Mouse (Mus musculus): Measurements from ENCODE around the gene Hist1h3c. TPM values are rescaled to one million over a fixed set of nuclear protein-coding genes. Genes with fewer than 3 reads are reported as not detected.
"Not testable (repeated sequence)": the region's sequence is repeated elsewhere in the genome, so short reads cannot be mapped to it uniquely, and the experiment has no call there.

The Hist1h3c gene
- polyA plus RNA-seq, 1 experiment from 2014 or later, result 7.3 TPM

GRCm38 (mm10) chr13:23763586-23764323 lies 18.4 kb upstream of the Hist1h3c start, which contains the start of gene Hist1h1a:
Gene Hist1h1a, plus strand, starts transcription at chr13:23763666.
- Histone ChIP-seq H3K27ac (replicated peaks) (peak within 1 kb of the TSS; percentile 99), H3K27me3 (no peaks in the 10 kb centered on the region), H3K4me3 (replicated peaks) (peak within 1 kb of the TSS; percentile 61), H3K9ac (peak within 1 kb of the TSS; percentile 74), H3K9me3 (replicated peaks) (no peaks in the 10 kb centered on the region), H3K36me3 (replicated peaks) (no peaks in the 10 kb centered on the region), H3K4me2 (peak within 1 kb of the TSS; percentile 87), H3K4me1 (replicated peaks) (peaks cover 50% of the 10 kb centered on the region)
- 2% methylated on average over 34 of the region's 34 CpGs for WGBS (ENCODE audit: insufficient replicate concordance)
- peak; percentile 34 for ATAC-seq (ENCODE audit: insufficient read depth)

DNA sequence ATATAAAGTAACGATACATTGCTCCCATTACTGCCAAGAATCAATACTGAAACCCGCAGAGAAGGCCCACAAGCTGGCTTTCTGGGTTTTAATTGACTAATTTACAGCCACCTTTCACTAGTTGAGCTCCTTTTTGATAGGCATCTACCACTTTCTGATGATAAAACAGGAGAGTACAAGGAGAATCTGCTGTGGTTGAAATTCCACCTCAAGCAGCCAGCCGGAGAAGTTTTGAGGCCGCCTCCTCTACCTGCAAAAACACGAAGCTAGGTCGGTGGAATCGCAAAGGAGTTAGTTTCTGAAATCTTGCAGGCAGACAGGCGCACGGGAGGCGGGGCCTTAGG lies 17.8 kb upstream of the Hist1h3c start:
- Histone ChIP-seq H3K4me3 (replicated peaks) (peak overlapping the region; percentile 61), H3K27me3 (no peaks in the 10 kb centered on the region), H3K36me3 (replicated peaks) (no peaks in the 10 kb centered on the region), H3K27ac (replicated peaks) (peak overlapping the region; percentile 99), H3K9me3 (replicated peaks) (no peaks in the 10 kb centered on the region), H3K9ac (peak overlapping the region; percentile 61), H3K4me1 (replicated peaks) (peaks cover 54% of the 10 kb centered on the region), H3K4me2 (peak overlapping the region; percentile 87)
- under 1% methylated on average over 10 of the region's 10 CpGs for WGBS (ENCODE audit: insufficient replicate concordance)
- ATAC-seq (ENCODE audit: insufficient read depth), result no peak

DNA sequence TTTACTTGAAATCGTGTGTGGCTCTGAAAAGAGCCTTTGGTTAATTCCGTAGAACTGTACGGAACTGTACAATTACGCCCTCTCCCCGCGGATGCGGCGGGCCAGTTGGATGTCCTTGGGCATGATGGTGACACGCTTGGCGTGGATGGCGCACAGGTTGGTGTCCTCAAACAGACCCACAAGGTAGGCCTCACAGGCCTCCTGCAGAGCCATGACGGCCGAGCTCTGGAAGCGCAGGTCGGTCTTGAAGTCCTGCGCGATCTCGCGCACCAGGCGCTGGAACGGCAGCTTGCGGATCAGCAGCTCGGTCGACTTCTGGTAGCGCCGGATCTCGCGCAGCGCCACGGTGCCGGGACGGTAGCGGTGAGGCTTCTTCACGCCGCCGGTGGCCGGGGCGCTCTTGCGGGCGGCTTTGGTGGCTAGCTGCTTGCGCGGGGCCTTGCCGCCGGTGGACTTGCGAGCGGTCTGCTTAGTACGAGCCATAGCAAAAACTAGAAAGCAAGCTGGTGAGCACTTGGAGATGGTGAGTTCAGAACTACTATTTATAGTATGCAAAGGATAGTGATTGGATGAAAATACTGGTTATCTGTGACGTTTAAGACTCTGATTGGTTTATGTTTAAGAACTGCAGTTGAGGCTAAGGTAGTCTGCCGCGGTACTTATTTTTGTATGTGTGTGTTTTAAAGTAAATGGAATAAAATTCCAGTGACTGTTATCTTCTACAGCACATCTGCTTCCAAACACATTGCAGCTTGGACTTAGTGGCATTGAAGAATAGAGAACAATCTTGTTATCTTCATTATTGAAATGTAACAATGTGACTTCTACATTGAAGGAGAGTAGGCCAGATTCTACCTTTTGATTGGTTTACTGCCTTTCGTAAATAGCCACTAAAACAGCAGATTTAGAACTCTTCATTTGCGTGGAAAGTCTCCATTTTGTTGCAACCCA lies 16.7 kb upstream of the Hist1h3c start, which contains the start of gene Hist1h3a:
Gene Hist1h3a (minus strand): TSS at position 516 of the 951 bp plus-strand sequence.
- Histone ChIP-seq H3K4me1 (replicated peaks) (peaks cover 63% of the 10 kb centered on the region), H3K4me2 (peak within 1 kb of the TSS; percentile 87), H3K27ac (replicated peaks) (peak within 1 kb of the TSS; percentile 99), H3K4me3 (replicated peaks) (peak within 1 kb of the TSS; percentile 61), H3K9ac (peak within 1 kb of the TSS; percentile 67)
- ATAC-seq (ENCODE audit: insufficient read depth), result peak; percentile 48
- under 1% methylated on average over 33 of the region's 52 CpGs for WGBS (ENCODE audit: insufficient replicate concordance)
- not testable (repeated sequence) for H3K36me3 ChIP-seq (replicated peaks); H3K27me3 ChIP-seq; H3K9me3 ChIP-seq (replicated peaks)

DNA sequence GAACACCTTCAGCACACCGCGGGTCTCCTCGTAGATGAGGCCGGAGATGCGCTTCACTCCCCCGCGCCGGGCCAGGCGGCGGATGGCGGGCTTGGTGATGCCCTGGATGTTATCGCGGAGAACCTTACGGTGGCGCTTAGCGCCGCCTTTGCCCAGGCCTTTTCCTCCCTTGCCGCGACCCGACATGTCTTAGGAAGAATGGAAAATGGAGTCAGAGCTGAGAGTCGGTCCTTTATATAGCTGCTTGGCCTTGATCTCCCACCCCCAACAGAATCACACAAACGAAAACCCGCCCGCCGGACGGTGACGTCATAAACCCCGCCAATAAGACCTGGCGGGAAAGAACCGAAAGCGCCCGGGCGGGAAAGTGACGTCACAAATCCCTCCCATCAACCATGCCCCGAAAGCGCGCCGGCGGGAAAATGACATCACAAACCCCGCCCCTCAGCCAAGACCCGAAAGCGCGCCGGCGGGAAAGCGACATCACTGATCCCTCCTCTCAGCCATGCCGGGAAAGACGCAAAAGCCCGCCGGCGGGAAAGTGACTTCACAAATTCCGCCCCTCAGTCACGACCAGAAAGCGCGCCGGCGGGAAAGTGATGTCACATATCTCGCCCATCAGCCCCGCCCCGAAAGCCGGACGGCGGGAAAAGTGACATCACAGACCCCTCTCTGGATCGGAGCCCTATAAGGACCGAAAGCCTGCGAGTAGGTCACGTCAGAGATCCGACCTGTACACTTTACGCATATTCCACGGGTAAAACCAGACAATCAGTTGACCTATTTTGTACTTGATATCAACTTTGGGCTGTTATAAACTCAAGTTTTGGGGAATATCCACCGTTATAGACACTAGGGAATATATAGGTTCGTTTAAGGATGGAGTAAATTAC lies 15.8 kb upstream of the Hist1h3c start, which contains the start of gene Hist1h4a:
Gene Hist1h4a (minus strand): TSS at position 259 of the 893 bp plus-strand sequence.
- Histone ChIP-seq H3K27ac (replicated peaks) (peak within 1 kb of the TSS; percentile 99), H3K9ac (peak within 1 kb of the TSS; percentile 67), H3K36me3 (replicated peaks) (no peaks in the 10 kb centered on the region), H3K27me3 (no peaks in the 10 kb centered on the region), H3K4me2 (peak within 1 kb of the TSS; percentile 87), H3K9me3 (replicated peaks) (no peaks in the 10 kb centered on the region), H3K4me3 (replicated peaks) (peak within 1 kb of the TSS; percentile 61), H3K4me1 (replicated peaks) (peaks cover 65% of the 10 kb centered on the region)
- ATAC-seq (ENCODE audit: insufficient read depth), result peak; percentile 56
- WGBS (ENCODE audit: insufficient replicate concordance), result under 1% methylated on average over 68 of the region's 72 CpGs

- no peaks in the 10 kb centered on the region for H3K36me3 ChIP-seq (replicated peaks)
- peak overlapping the region; percentile 99 for H3K27ac ChIP-seq (replicated peaks)
- H3K4me2 ChIP-seq, result peak overlapping the region; percentile 87
- H3K4me3 ChIP-seq (replicated peaks), result peak overlapping the region; percentile 61
- no peaks in the 10 kb centered on the region for H3K27me3 ChIP-seq
- H3K4me1 ChIP-seq (replicated peaks), result peaks cover 71% of the 10 kb centered on the region
- ATAC-seq (ENCODE audit: insufficient read depth), result no peak
- H3K9me3 ChIP-seq (replicated peaks), result no peaks in the 10 kb centered on the region
- H3K9ac ChIP-seq, result peak overlapping the region; percentile 60
- WGBS (ENCODE audit: insufficient replicate concordance), result under 1% methylated on average over 26 of the region's 27 CpGs
Observed at GRCm38 (mm10) chr13:23760240-23760971, 15.0 kb upstream of the Hist1h3c start.

DNA sequence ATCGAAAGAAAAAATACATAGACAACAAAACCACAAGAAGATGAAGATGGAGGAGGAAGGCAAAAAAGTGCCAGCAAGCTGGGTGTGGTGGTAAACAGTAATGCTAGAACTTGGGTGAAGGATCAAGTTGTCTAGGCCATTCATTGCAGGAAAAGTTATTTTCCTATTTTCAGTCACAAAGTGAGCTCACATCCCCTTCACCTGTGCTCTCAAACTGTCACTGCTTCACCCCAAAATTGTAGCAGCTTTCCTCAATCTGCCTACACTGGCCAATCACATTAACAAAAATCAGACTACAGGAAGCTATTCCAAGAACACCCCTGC lies 14.5 kb upstream of the Hist1h3c start:
- Histone ChIP-seq H3K9me3 (replicated peaks) (no peaks in the 10 kb centered on the region), H3K4me3 (replicated peaks) (peak overlapping the region; percentile 61), H3K27me3 (no peaks in the 10 kb centered on the region), H3K4me1 (replicated peaks) (peaks cover 70% of the 10 kb centered on the region), H3K9ac (peak overlapping the region; percentile 60), H3K4me2 (peak overlapping the region; percentile 87), H3K36me3 (replicated peaks) (no peaks in the 10 kb centered on the region), H3K27ac (replicated peaks) (peak overlapping the region; percentile 99)
- no peak for ATAC-seq (ENCODE audit: insufficient read depth)
- 39% methylated on average over 1 of the region's 1 CpGs for WGBS (ENCODE audit: insufficient replicate concordance)

GRCm38 (mm10) chr13:23759251-23759771 lies 13.9 kb upstream of the Hist1h3c start:
- Histone ChIP-seq H3K36me3 (replicated peaks) (no peaks in the 10 kb centered on the region), H3K4me3 (replicated peaks) (no peak overlapping the region), H3K9me3 (replicated peaks) (no peaks in the 10 kb centered on the region), H3K4me2 (peak overlapping the region; percentile 87), H3K9ac (peak overlapping the region; percentile 60; the same call in 1 of the 2 replicates), H3K27me3 (no peaks in the 10 kb centered on the region), H3K27ac (replicated peaks) (peak overlapping the region; percentile 99), H3K4me1 (replicated peaks) (peaks cover 64% of the 10 kb centered on the region)
- 90% methylated on average over 3 of the region's 3 CpGs for WGBS (ENCODE audit: insufficient replicate concordance)
- ATAC-seq (ENCODE audit: insufficient read depth), result no peak

- H3K27ac ChIP-seq (replicated peaks), result peak overlapping the region; percentile 99
- ATAC-seq (ENCODE audit: insufficient read depth), result no peak
- WGBS (ENCODE audit: insufficient replicate concordance), result 37% methylated on average over 3 of the region's 3 CpGs
- peak overlapping the region; percentile 87 for H3K4me2 ChIP-seq
- peak overlapping the region; percentile 54 for H3K4me3 ChIP-seq (replicated peaks)
- H3K27me3 ChIP-seq, result no peaks in the 10 kb centered on the region
- no peaks in the 10 kb centered on the region for H3K36me3 ChIP-seq (replicated peaks)
- H3K9ac ChIP-seq, result peak overlapping the region; percentile 71
- no peaks in the 10 kb centered on the region for H3K9me3 ChIP-seq (replicated peaks)
- peaks cover 60% of the 10 kb centered on the region for H3K4me1 ChIP-seq (replicated peaks)
Observed at GRCm38 (mm10) chr13:23757921-23758320, 12.5 kb upstream of the Hist1h3c start.

GRCm38 (mm10) chr13:23757211-23757773 lies 11.9 kb upstream of the Hist1h3c start:
- H3K27me3 ChIP-seq, result no peaks in the 10 kb centered on the region
- under 1% methylated on average over 18 of the region's 23 CpGs for WGBS (ENCODE audit: insufficient replicate concordance)
- peak overlapping the region; percentile 99 for H3K27ac ChIP-seq (replicated peaks)
- H3K4me2 ChIP-seq, result peak overlapping the region; percentile 87
- no peaks in the 10 kb centered on the region for H3K9me3 ChIP-seq (replicated peaks)
- H3K9ac ChIP-seq, result peak overlapping the region; percentile 71
- H3K4me3 ChIP-seq (replicated peaks), result peak overlapping the region; percentile 54
- H3K36me3 ChIP-seq (replicated peaks), result no peaks in the 10 kb centered on the region
- peak; percentile 8 for ATAC-seq (ENCODE audit: insufficient read depth)
- H3K4me1 ChIP-seq (replicated peaks), result peaks cover 57% of the 10 kb centered on the region
